Mouse (Mus musculus) spleen, adult 2 months (tissue): ENCODE measurements around the gene Elavl4.

Experiments
- CTCF ChIP-seq: fragments of 200-500 bp; IDR thresholded peaks from 2 replicates; pipeline ENCODE4 v1.5.1; 2011; ENCODE audit warnings: mild to moderate bottlenecking, inconsistent platforms; ENCODE audit not compliant: insufficient read depth, insufficient read length, insufficient replicate concordance; ENCODE audit errors: extremely low read depth
- POLR2A ChIP-seq: fragments of 200-500 bp; IDR thresholded peaks from 2 replicates; pipeline ENCODE4 v1.6.1; 2011; ENCODE audit warnings: low read depth, low read length, inconsistent platforms

DNA sequence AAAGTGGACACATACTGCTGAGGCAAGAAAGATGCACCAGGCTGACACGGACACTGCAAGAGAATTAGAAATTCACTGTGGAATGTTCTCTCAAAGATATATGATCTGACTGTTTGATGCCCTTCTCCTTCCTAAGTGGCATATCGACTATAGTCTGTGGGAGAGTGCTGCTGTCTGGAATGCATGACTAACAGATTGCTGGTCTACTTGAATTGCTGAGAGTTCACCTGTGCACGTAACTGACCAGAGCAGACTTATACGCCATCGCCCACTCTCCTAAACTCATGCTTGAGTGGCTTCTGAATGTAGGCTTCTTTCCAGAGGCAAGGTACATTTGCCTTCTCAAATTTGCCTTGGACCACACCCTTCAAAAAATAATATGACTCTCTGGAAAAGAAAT is 58.5 kb downstream of the Elavl4 start:
- TF ChIP-seq POLR2A = no peak
- no peak for TF ChIP-seq CTCF
